Mouse (Mus musculus): ENCODE measurements at regions not wholly inside any gene's neighbourhood (a gene's known extent, or its start where the extent isn't known, plus 50 kb on each side); places are given as distances from the start of the nearest gene placed in this dataset.

DNA sequence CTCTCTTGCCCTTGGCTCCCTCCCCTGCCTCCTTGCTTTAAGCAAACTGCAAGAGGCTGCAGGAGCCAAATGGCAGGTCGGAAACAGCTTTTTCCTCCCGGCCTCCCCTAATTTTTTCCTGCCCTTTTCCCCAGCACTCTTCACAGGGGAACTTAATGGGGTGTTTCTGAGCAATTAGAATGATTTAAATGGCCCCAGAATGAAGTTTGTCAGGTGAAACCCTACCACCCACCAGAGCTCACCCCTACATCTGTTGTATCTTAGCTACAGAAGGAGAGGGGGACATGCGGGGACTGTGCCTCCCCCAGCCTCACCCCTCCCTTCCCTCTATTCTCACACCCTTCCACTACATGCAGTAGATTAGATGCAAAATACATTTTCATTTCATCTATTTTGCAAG is 326.5 kb upstream of the Gm4791 start:
- TF ChIP-seq POLR2A (IDR thresholded peaks at IDR 0.05; ENCODE audit: control insufficient read depth, extremely low read depth, insufficient read depth, low read length, poor library complexity) (no peak), CTCF (IDR thresholded peaks at IDR 0.05; ENCODE audit: borderline replicate concordance, control insufficient read depth, extremely low read depth, insufficient read depth, low read length, poor library complexity) (no peak)
- H3K27ac ChIP-seq (ENCODE audit: control insufficient read depth, insufficient read depth, low read length) = no peak overlapping the region
- no peak overlapping the region for H3K4me3 ChIP-seq (ENCODE audit: control insufficient read depth, insufficient read depth, low read length)
- DNase-seq = no peak
- H3K36me3 ChIP-seq (ENCODE audit: control insufficient read depth, insufficient read depth, low read length) = no peaks in the 10 kb centered on the region
- 26% methylated on average over 3 of the region's 3 CpGs for WGBS
- H3K4me1 ChIP-seq (replicated peaks; ENCODE audit: control insufficient read depth, insufficient read depth, low read length) = no peaks in the 10 kb centered on the region
- no peaks in the 10 kb centered on the region for H3K27me3 ChIP-seq (ENCODE audit: control insufficient read depth, insufficient read depth, low read length)

DNA sequence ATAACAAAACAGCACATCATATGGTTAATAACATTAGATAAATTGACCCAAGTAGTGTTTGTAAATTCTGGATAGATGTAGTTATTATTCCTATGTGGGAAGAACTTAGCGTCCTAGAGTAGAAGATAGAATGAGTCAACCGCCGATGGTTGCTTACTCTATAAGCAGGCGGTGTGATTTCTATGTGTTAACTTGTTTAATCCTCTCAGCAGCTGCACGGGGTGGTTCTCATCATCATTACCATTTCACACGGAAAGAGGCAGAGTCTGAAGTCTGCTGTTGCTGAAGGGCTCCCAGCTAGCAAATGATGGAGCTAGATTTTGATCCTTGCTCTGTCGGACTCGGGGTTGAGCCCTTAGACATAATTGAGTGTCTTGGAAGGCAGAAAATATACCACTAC is 334.6 kb upstream of the 4931429L15Rik start:
- DNase-seq = no peak
- Histone ChIP-seq H3K27me3 (ENCODE audit: control insufficient read depth, insufficient read depth, low read length) (no peaks in the 10 kb centered on the region), H3K4me1 (replicated peaks; ENCODE audit: control insufficient read depth, insufficient read depth, low read length) (no peaks in the 10 kb centered on the region), H3K4me3 (ENCODE audit: control insufficient read depth, insufficient read depth, low read length) (no peak overlapping the region), H3K36me3 (ENCODE audit: control insufficient read depth, insufficient read depth, low read length) (no peaks in the 10 kb centered on the region), H3K27ac (ENCODE audit: control insufficient read depth, insufficient read depth, low read length) (no peak overlapping the region)
- 88% methylated on average over 8 of the region's 8 CpGs for WGBS
- TF ChIP-seq CTCF (IDR thresholded peaks at IDR 0.05; ENCODE audit: borderline replicate concordance, control insufficient read depth, extremely low read depth, insufficient read depth, low read length, poor library complexity) (no peak), POLR2A (IDR thresholded peaks at IDR 0.05; ENCODE audit: control insufficient read depth, extremely low read depth, insufficient read depth, low read length, poor library complexity) (no peak)

DNA sequence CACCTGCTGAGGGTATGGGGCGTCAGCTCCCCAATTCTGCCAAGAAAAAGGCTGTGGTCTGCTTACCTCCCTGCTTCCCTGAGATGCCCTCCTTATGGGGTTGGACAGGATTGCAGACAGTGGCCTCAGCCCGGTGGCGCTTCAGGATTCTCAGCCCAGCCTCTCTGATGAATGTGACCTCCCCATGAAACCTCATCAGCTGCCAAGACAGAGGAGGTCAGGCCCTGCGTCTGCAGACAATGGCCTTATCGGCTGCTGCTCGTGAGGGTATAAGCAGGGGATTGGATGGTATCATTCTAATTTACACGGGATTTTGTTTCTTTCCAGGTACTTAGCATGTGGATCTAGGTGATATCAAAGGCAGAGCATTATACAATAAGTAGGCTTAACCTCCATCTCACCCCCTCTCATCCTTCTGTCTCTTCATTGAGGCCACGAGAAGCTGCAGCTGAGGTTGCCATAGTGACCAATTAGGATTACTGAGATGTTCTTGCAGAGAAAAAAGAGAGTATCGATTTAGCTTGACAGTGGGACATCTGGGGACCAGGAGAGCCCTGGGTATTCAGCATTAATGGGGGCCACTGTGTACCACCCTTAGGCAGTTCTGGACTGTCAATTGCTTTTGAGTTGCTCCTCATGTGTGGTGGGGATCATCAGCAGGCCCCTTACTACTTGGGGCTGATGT is 327.6 kb upstream of the 4931429L15Rik start:
- no peaks in the 10 kb centered on the region for H3K27me3 ChIP-seq (ENCODE audit: control insufficient read depth, insufficient read depth, low read length)
- no peak overlapping the region for H3K27ac ChIP-seq (ENCODE audit: control insufficient read depth, insufficient read depth, low read length)
- no peak overlapping the region for H3K4me3 ChIP-seq (ENCODE audit: control insufficient read depth, insufficient read depth, low read length)
- WGBS = 85% methylated on average over 9 of the region's 9 CpGs
- no peaks in the 10 kb centered on the region for H3K4me1 ChIP-seq (replicated peaks; ENCODE audit: control insufficient read depth, insufficient read depth, low read length)
- DNase-seq = no peak
- no peaks in the 10 kb centered on the region for H3K36me3 ChIP-seq (ENCODE audit: control insufficient read depth, insufficient read depth, low read length)
- TF ChIP-seq POLR2A (IDR thresholded peaks at IDR 0.05; ENCODE audit: control insufficient read depth, extremely low read depth, insufficient read depth, low read length, poor library complexity) (no peak), CTCF (IDR thresholded peaks at IDR 0.05; ENCODE audit: borderline replicate concordance, control insufficient read depth, extremely low read depth, insufficient read depth, low read length, poor library complexity) (no peak)

DNA sequence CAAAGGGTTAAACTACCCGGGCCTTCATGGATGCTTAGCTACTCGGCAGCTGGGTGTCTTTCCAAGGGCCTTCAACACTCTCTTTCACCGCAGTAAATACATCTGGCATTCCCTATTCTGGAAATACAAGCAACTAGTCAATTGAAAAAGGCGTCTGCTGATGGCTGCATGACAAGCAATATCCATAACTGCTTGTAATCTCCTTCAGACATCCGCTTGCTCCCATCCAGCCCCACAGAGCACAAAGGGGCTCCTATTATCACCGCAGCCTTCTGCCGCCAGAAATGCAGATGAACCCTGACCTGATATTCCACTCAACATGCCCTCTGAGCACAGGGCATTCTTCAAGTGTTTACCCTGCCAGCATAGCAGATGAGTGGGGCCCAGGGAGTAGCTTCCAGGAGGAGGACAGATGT is 325.7 kb upstream of the 4931429L15Rik start:
- TF ChIP-seq POLR2A (IDR thresholded peaks at IDR 0.05; ENCODE audit: control insufficient read depth, extremely low read depth, insufficient read depth, low read length, poor library complexity) (no peak), CTCF (IDR thresholded peaks at IDR 0.05; ENCODE audit: borderline replicate concordance, control insufficient read depth, extremely low read depth, insufficient read depth, low read length, poor library complexity) (no peak)
- 74% methylated on average over 7 of the region's 7 CpGs for WGBS
- H3K36me3 ChIP-seq (ENCODE audit: control insufficient read depth, insufficient read depth, low read length) = no peaks in the 10 kb centered on the region
- no peak overlapping the region for H3K27ac ChIP-seq (ENCODE audit: control insufficient read depth, insufficient read depth, low read length)
- no peaks in the 10 kb centered on the region for H3K4me1 ChIP-seq (replicated peaks; ENCODE audit: control insufficient read depth, insufficient read depth, low read length)
- H3K27me3 ChIP-seq (ENCODE audit: control insufficient read depth, insufficient read depth, low read length) = no peaks in the 10 kb centered on the region
- H3K4me3 ChIP-seq (ENCODE audit: control insufficient read depth, insufficient read depth, low read length) = no peak overlapping the region
- no peak for DNase-seq

DNA sequence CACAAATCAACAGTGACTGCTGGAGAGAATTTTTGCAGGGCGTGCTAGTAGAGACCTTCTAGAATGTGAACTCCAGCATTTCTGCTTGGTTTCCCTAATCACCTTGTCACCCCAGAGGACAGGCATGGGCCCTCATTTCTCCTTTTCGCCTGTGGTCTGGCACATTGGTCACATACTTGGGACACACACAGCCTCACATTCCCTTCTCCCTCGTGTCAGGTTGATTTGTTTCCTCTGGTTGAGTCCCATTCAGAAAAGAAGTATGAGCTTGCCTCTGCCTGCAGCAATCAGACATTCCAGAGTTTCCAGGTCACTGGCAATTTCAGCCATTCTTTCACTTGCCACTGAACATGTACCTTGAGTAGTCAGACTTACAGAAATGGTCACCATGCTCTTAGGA is 323.8 kb upstream of the 4931429L15Rik start:
- WGBS = 71% methylated on average over 3 of the region's 3 CpGs
- H3K27ac ChIP-seq (ENCODE audit: control insufficient read depth, insufficient read depth, low read length) = no peak overlapping the region
- no peaks in the 10 kb centered on the region for H3K36me3 ChIP-seq (ENCODE audit: control insufficient read depth, insufficient read depth, low read length)
- no peak overlapping the region for H3K4me3 ChIP-seq (ENCODE audit: control insufficient read depth, insufficient read depth, low read length)
- no peaks in the 10 kb centered on the region for H3K27me3 ChIP-seq (ENCODE audit: control insufficient read depth, insufficient read depth, low read length)
- DNase-seq = no peak
- H3K4me1 ChIP-seq (replicated peaks; ENCODE audit: control insufficient read depth, insufficient read depth, low read length) = no peaks in the 10 kb centered on the region
- TF ChIP-seq POLR2A (IDR thresholded peaks at IDR 0.05; ENCODE audit: control insufficient read depth, extremely low read depth, insufficient read depth, low read length, poor library complexity) (no peak), CTCF (IDR thresholded peaks at IDR 0.05; ENCODE audit: borderline replicate concordance, control insufficient read depth, extremely low read depth, insufficient read depth, low read length, poor library complexity) (no peak)

DNA sequence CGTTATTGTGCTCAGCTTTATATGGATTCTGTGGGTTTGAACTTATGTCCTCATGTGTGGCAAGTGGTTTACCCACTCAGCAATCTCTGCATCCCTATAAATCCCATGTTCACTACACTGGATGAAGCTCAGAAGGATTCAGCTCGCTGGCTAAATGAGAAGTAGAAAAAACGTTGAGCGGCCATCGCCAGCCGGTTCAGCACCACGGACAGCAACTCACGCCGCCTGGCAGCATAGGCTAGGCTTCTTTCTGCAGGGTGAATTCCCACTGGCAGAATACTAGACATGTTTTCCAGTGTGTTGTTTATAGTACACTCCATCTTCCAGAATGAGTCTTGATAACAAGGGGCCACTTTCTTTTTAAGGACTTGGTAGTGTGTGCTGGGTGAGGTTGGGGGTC is 322.9 kb upstream of the 4931429L15Rik start:
- TF ChIP-seq POLR2A (IDR thresholded peaks at IDR 0.05; ENCODE audit: control insufficient read depth, extremely low read depth, insufficient read depth, low read length, poor library complexity) = no peak
- TF ChIP-seq CTCF (IDR thresholded peaks at IDR 0.05; ENCODE audit: borderline replicate concordance, control insufficient read depth, extremely low read depth, insufficient read depth, low read length, poor library complexity) = no peak
- Histone ChIP-seq H3K27ac (ENCODE audit: control insufficient read depth, insufficient read depth, low read length) (no peak overlapping the region), H3K4me1 (replicated peaks; ENCODE audit: control insufficient read depth, insufficient read depth, low read length) (no peaks in the 10 kb centered on the region), H3K27me3 (ENCODE audit: control insufficient read depth, insufficient read depth, low read length) (no peaks in the 10 kb centered on the region), H3K4me3 (ENCODE audit: control insufficient read depth, insufficient read depth, low read length) (no peak overlapping the region), H3K36me3 (ENCODE audit: control insufficient read depth, insufficient read depth, low read length) (no peaks in the 10 kb centered on the region)
- no peak for DNase-seq
- 20% methylated on average over 9 of the region's 9 CpGs for WGBS

All from thymus, adult 2 months (tissue).